Mouse (Mus musculus): Measurements from ENCODE around the gene Pdlim3.

The Pdlim3 gene

GRCm38 (mm10) chr8:45905591-45906250 is 20.5 kb downstream of the Pdlim3 start:
- no peak for DNase-seq (ENCODE audit: low spot score)

GRCm38 (mm10) chr8:45906251-45906619 is 21.0 kb downstream of the Pdlim3 start:
- no peak for DNase-seq (ENCODE audit: low spot score)

- DNase-seq (ENCODE audit: low spot score): no peak
Observed at GRCm38 (mm10) chr8:45913707-45914106, 28.4 kb downstream of the Pdlim3 start.

- no peak for DNase-seq (ENCODE audit: low spot score)
Observed at GRCm38 (mm10) chr8:45916496-45916895, 31.2 kb downstream of the Pdlim3 start.

GRCm38 (mm10) chr8:45917040-45917679 is 31.9 kb downstream of the Pdlim3 start:
- DNase-seq (ENCODE audit: low spot score): no peak

GRCm38 (mm10) chr8:45918891-45919290 is 33.6 kb downstream of the Pdlim3 start:
- DNase-seq (ENCODE audit: low spot score): no peak

GRCm38 (mm10) chr8:45920392-45920791 is 35.1 kb downstream of the Pdlim3 start:
- no peak for DNase-seq (ENCODE audit: low spot score)

- DNase-seq (ENCODE audit: low spot score): no peak
Observed at GRCm38 (mm10) chr8:45922116-45922515, 36.9 kb downstream of the Pdlim3 start.

GRCm38 (mm10) chr8:45934582-45935014 is 49.3 kb downstream of the Pdlim3 start, which contains the start of gene Ccdc110:
Ccdc110 (plus strand) TSS chr8:45934619.
- peak; percentile 86 for DNase-seq (ENCODE audit: low spot score)

- no peak for DNase-seq (ENCODE audit: low spot score)
Observed at GRCm38 (mm10) chr8:45936986-45937385, 51.7 kb downstream of the Pdlim3 start.

GRCm38 (mm10) chr8:45946283-45946682 is 61.0 kb downstream of the Pdlim3 start:
- no peak for DNase-seq (ENCODE audit: low spot score)

GRCm38 (mm10) chr8:45950622-45951021 is 65.4 kb downstream of the Pdlim3 start:
- no peak for DNase-seq (ENCODE audit: low spot score)
